Comparison of ENCODE assay signal across 24 mouse cellular contexts in genomic region chrX:23699023-23699422, GRCm38 (mm10).
"Had no signal": no experiment of that assay in that cellular context is flagged by ENCODE, and none has a peak within 500 bp of the region (broad histone marks: within the 10 kb centered on the region; RNA-seq: fewer than 3 reads in every experiment).

No protein-coding gene starts in this region.

- DNase-seq: gastrocnemius, postnatal 14 days; gastrocnemius, postnatal 36 days; heart, adult 11 months; heart, adult 2 months; heart, postnatal 14 days; heart, postnatal 36 days; kidney, adult 11 months; kidney, adult 2 months; kidney, adult 9 months; kidney, postnatal 14 days; kidney, postnatal 4 days had no signal

- H3K27ac ChIP-seq: heart, adult 2 months; heart, embryonic 13.5 days; heart, embryonic 15.5 days; hindbrain, embryonic 13.5 days; hindbrain, embryonic 15.5 days; hindbrain, postnatal 0 days; kidney, embryonic 15.5 days; kidney, postnatal 0 days; layer of hippocampus, adult 2 months; left cerebral cortex, adult 2 months; limb, embryonic 10.5 days; limb, embryonic 12.5 days had no signal

- H3K9me3 ChIP-seq: heart, embryonic 13.5 days; heart, embryonic 15.5 days; hindbrain, embryonic 13.5 days; hindbrain, embryonic 15.5 days; kidney, embryonic 15.5 days; limb, embryonic 10.5 days; limb, embryonic 12.5 days had no signal

- H3K9ac ChIP-seq: heart, embryonic 13.5 days; heart, embryonic 15.5 days; hindbrain, embryonic 13.5 days; hindbrain, embryonic 15.5 days; kidney, embryonic 15.5 days; limb, embryonic 12.5 days had no signal

- H3K36me3 ChIP-seq: heart, embryonic 13.5 days; heart, embryonic 15.5 days; hindbrain, embryonic 13.5 days; hindbrain, embryonic 15.5 days; kidney, embryonic 15.5 days; limb, embryonic 10.5 days; limb, embryonic 12.5 days had no signal

- H3K4me2 ChIP-seq: heart, embryonic 11.5 days; heart, embryonic 13.5 days; heart, embryonic 15.5 days; hindbrain, embryonic 13.5 days; hindbrain, embryonic 15.5 days; kidney, embryonic 15.5 days; limb, embryonic 12.5 days had no signal

- ATAC-seq: hindbrain, postnatal 0 days; intestine, embryonic 16.5 days had no signal

- H3K4me3 ChIP-seq: heart, adult 2 months; heart, embryonic 13.5 days; heart, embryonic 15.5 days; hindbrain, embryonic 13.5 days; hindbrain, embryonic 15.5 days; kidney, embryonic 15.5 days; layer of hippocampus, adult 2 months; left cerebral cortex, adult 2 months; limb, embryonic 10.5 days; limb, embryonic 12.5 days had no signal

- H3K4me1 ChIP-seq: heart, embryonic 13.5 days; heart, embryonic 15.5 days; hindbrain, embryonic 13.5 days; kidney, embryonic 15.5 days; limb, embryonic 10.5 days; limb, embryonic 12.5 days had no signal

- H3K27me3 ChIP-seq: heart, embryonic 13.5 days; heart, embryonic 15.5 days; hindbrain, embryonic 13.5 days; hindbrain, embryonic 15.5 days; kidney, embryonic 15.5 days; limb, embryonic 12.5 days had no signal
